Mouse (Mus musculus) MEL (cell line): Measurements from ENCODE around the gene Rora.

Experiments
- BHLHE40 ChIP-seq: IDR thresholded peaks from 2 replicates; pipeline ENCODE4 v1.6.1; 2012; ENCODE audit warnings: low read depth, mild to moderate bottlenecking, inconsistent platforms, low read length, improper control_type of control experiment, borderline replicate concordance
- CTCF ChIP-seq, 3 experiments: IDR thresholded peaks in 2 of 3; conservative IDR thresholded peaks in 1 of 3; 2 replicates each; pipeline ENCODE4 v1.5.1; 2011 to 2012; ENCODE audit warnings: low read length in 3 of 3, low read depth in 2 of 3, mild to moderate bottlenecking in 2 of 3, improper control_type of control experiment in 1 of 3, inconsistent platforms in 1 of 3, mixed read lengths in 1 of 3, moderate library complexity in 1 of 3; ENCODE audit not compliant: control insufficient read depth in 1 of 3, insufficient read depth in 1 of 3, poor library complexity in 1 of 3, severe bottlenecking in 1 of 3
- EP300 ChIP-seq, 2 experiments: IDR thresholded peaks; 2 replicates each; pipeline ENCODE4 v1.6.1; 2011; ENCODE audit warnings: improper control_type of control experiment in 2 of 2, low read length in 2 of 2, low read depth in 1 of 2, mild to moderate bottlenecking in 1 of 2
- GATA1 ChIP-seq: IDR thresholded peaks from 2 replicates; pipeline ENCODE4 v1.6.1; 2011; ENCODE audit warnings: low read depth, low read length, improper control_type of control experiment
- POLR2A ChIP-seq, 2 experiments: IDR thresholded peaks; 2 replicates each; pipeline ENCODE4 v1.6.1; 2011 to 2012; ENCODE audit warnings: low read length in 2 of 2, mild to moderate bottlenecking in 2 of 2, control low read depth in 1 of 2, improper control_type of control experiment in 1 of 2, low read depth in 1 of 2, moderate library complexity in 1 of 2; ENCODE audit not compliant: control insufficient read depth in 1 of 2, insufficient read depth in 1 of 2, poor library complexity in 1 of 2
- POLR2AphosphoS2 ChIP-seq: IDR thresholded peaks from 2 replicates; pipeline ENCODE4 v1.6.1; 2011; ENCODE audit warnings: low read length, improper control_type of control experiment
- SIN3A ChIP-seq: IDR thresholded peaks from 2 replicates; pipeline ENCODE4 v1.6.1; 2012; ENCODE audit warnings: low read length, improper control_type of control experiment, inconsistent platforms
- USF1 ChIP-seq: IDR thresholded peaks from 2 replicates; pipeline ENCODE4 v1.6.1; 2014; ENCODE audit warnings: low read depth, mild to moderate bottlenecking, inconsistent platforms, low read length, improper control_type of control experiment, moderate library complexity

GRCm38 (mm10) chr9:68745931-68746646 lies 92.5 kb downstream of the Rora start:
- TF ChIP-seq SIN3A, result no peak
- no peak for TF ChIP-seq CTCF (IDR thresholded peaks at IDR 0.05 in 2 of 3, conservative IDR thresholded peaks at IDR 0.05 in 1 of 3; ENCODE audit: control insufficient read depth in 1 of 3, insufficient read depth in 1 of 3, low read depth in 2 of 3, low read length in 3 of 3, poor library complexity in 1 of 3, severe bottlenecking in 1 of 3)
- TF ChIP-seq POLR2AphosphoS2, result no peak
- no peak for TF ChIP-seq BHLHE40
- TF ChIP-seq EP300 (IDR thresholded peaks at IDR 0.05; ENCODE audit: low read depth in 1 of 2, low read length in 2 of 2), result no peak
- TF ChIP-seq POLR2A (IDR thresholded peaks at IDR 0.05; ENCODE audit: control insufficient read depth in 1 of 2, insufficient read depth in 1 of 2, low read depth in 1 of 2, low read length in 2 of 2, poor library complexity in 1 of 2), result no peak
- TF ChIP-seq GATA1, result no peak
- TF ChIP-seq USF1, result no peak
